Comparison of ENCODE assay signal across 28 mouse cellular contexts in the genomic region with DNA sequence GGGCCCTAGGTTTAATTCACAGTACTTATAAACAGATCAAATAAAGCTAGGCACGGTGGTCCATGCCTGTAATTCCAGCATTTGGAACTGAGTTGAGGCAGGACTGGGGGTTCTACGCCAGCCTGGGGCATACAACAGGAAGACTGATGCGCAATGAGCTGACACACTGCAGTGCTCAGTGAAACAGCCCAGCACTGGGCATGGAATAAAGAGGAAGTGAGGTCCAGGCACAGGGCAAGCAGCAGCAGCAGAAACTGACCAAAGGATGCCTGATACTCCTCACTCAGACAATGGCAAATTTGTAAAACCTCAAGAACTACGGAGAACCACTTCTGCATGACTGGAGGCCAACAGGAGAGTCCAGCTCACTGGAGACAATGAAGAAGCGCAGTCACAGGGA. TPM values are rescaled to one million over a fixed set of nuclear protein-coding genes. Genes with fewer than 3 reads are reported as not detected.
DNase-seq lines count a peak whose midpoint lies in the region; ATAC-seq and TF ChIP-seq lines count a peak whose summit lies in the region.
"Had no signal": no experiment of that assay in that cellular context is flagged by ENCODE, and none has a peak within 500 bp of the region (broad histone marks: within the 10 kb centered on the region; RNA-seq: fewer than 3 reads in every experiment).

No protein-coding gene starts in this region.

- no peaks in the 10 kb centered on the region for H3K9me3 ChIP-seq in forebrain, embryonic 10.5 days
- no peaks in the 10 kb centered on the region for H3K9me3 ChIP-seq in forebrain, embryonic 12.5 days
- no peaks in the 10 kb centered on the region for H3K9me3 ChIP-seq in limb, embryonic 10.5 days (replicated peaks)
- H3K9me3 ChIP-seq: embryonic facial prominence, embryonic 12.5 days; heart, embryonic 12.5 days; megakaryocyte, embryonic 14.5 days; midbrain, embryonic 12.5 days; neural tube, embryonic 13.5 days had no signal

- DNase-seq in forebrain, embryonic 10.5 days (ENCODE audit: extremely low spot score, low spot score) = no peak
- DNase-seq in layer of hippocampus, adult 2 months (ENCODE audit: low spot score in 2 of 2) = no peak
- no peak for DNase-seq in layer of hippocampus, adult 9-10 months (ENCODE audit: low spot score)
- DNase-seq in limb, embryonic 10.5 days (ENCODE audit: low spot score) = no peak
- DNase-seq in neural tube, embryonic 10.5 days (ENCODE audit: extremely low spot score, low spot score) = no peak
- DNase-seq in lung, postnatal 4 days = no peak
- DNase-seq: adrenal gland, postnatal 25 days; cerebellum, adult 8-10 months; cerebellum, postnatal 25 days; embryo, embryonic 11 days; gastrocnemius, postnatal 10 days; kidney, postnatal 25 days; lung, embryonic 14.5 days; lung, postnatal 14 days; retina, postnatal 1 day; right cerebral cortex, postnatal 14 days had no signal

- WGBS in forebrain, embryonic 10.5 days = 78% methylated on average over 5 of the region's 5 CpGs
- WGBS in forebrain, embryonic 12.5 days = 76% methylated on average over 5 of the region's 5 CpGs
- WGBS in limb, embryonic 10.5 days = 92% methylated on average over 5 of the region's 5 CpGs

- H3K4me1 ChIP-seq in forebrain, embryonic 10.5 days = peaks cover 61% of the 10 kb centered on the region
- peaks cover 19% of the 10 kb centered on the region for H3K4me1 ChIP-seq in forebrain, embryonic 12.5 days
- H3K4me1 ChIP-seq in limb, embryonic 10.5 days = peaks cover 29% of the 10 kb centered on the region

- ATAC-seq in forebrain, embryonic 12.5 days (ENCODE audit: low FRiP score) = no peak
- ATAC-seq: forebrain, embryonic 16.5 days; intestine, postnatal 0 days; Patski had no signal

- no peak overlapping the region for H3K4me2 ChIP-seq in forebrain, embryonic 12.5 days
- H3K4me2 ChIP-seq: embryonic facial prominence, embryonic 12.5 days; heart, embryonic 12.5 days; hindbrain, embryonic 14.5 days; lung, embryonic 14.5 days; midbrain, embryonic 12.5 days; neural tube, embryonic 13.5 days had no signal

- TF ChIP-seq CTCF in layer of hippocampus, adult 2 months (conservative IDR thresholded peaks at IDR 0.05) = no peak

- no peak overlapping the region for H3K4me3 ChIP-seq in forebrain, embryonic 10.5 days
- H3K4me3 ChIP-seq in forebrain, embryonic 12.5 days (replicated peaks) = no peak overlapping the region
- H3K4me3 ChIP-seq in layer of hippocampus, adult 2 months = no peak overlapping the region
- H3K4me3 ChIP-seq in limb, embryonic 10.5 days = no peak overlapping the region
- H3K4me3 ChIP-seq: embryonic facial prominence, embryonic 12.5 days; heart, embryonic 12.5 days; megakaryocyte, embryonic 14.5 days; midbrain, embryonic 12.5 days; myocyte; neural tube, embryonic 13.5 days had no signal

- 0 out of 2 replicates have a peak overlapping the region, but pooled peaks have one; percentile 17 for H3K27ac ChIP-seq in forebrain, embryonic 10.5 days
- no peak overlapping the region for H3K27ac ChIP-seq in forebrain, embryonic 12.5 days
- peak overlapping the region; percentile 78 for H3K27ac ChIP-seq in layer of hippocampus, adult 2 months
- peak overlapping the region; percentile 25; the same call in 1 of the 2 replicates for H3K27ac ChIP-seq in limb, embryonic 10.5 days
- H3K27ac ChIP-seq: embryonic facial prominence, embryonic 12.5 days; hindbrain, embryonic 14.5 days; liver, embryonic 14.5 days; midbrain, embryonic 12.5 days; neural tube, embryonic 13.5 days had no signal

- no peak overlapping the region for H3K9ac ChIP-seq in forebrain, embryonic 12.5 days
- H3K9ac ChIP-seq: embryonic facial prominence, embryonic 12.5 days; heart, embryonic 12.5 days; hindbrain, embryonic 14.5 days; liver, embryonic 14.5 days; lung, embryonic 14.5 days; midbrain, embryonic 12.5 days; neural tube, embryonic 13.5 days had no signal

- peaks cover 12% of the 10 kb centered on the region for H3K36me3 ChIP-seq in forebrain, embryonic 10.5 days (replicated peaks)
- H3K36me3 ChIP-seq in forebrain, embryonic 12.5 days (replicated peaks) = no peaks in the 10 kb centered on the region
- H3K36me3 ChIP-seq in limb, embryonic 10.5 days = peaks cover 11% of the 10 kb centered on the region; the same call in 1 of the 2 replicates
- H3K36me3 ChIP-seq: neural tube, embryonic 13.5 days had no signal

- H3K27me3 ChIP-seq in forebrain, embryonic 10.5 days (ENCODE audit: poor library complexity, severe bottlenecking) = no peaks in the 10 kb centered on the region
- H3K27me3 ChIP-seq in forebrain, embryonic 12.5 days = no peaks in the 10 kb centered on the region; the same call in 1 of the 2 replicates
- H3K27me3 ChIP-seq in limb, embryonic 10.5 days (ENCODE audit: low read depth, poor library complexity, severe bottlenecking) = no peaks in the 10 kb centered on the region
- H3K27me3 ChIP-seq: embryonic facial prominence, embryonic 12.5 days; heart, embryonic 12.5 days; megakaryocyte, embryonic 14.5 days; midbrain, embryonic 12.5 days; neural tube, embryonic 13.5 days; Patski had no signal

RNA-seq across cellular contexts. Expression of a gene that starts 37.0 kb away (rescaled TPM):
- 8.6 and 9.8 TPM in 2 replicates for polyA plus RNA-seq in forebrain, embryonic 10.5 days (2016; fragmentation: Nextera tagmentation; extraction: Ambion mirVana)
- 7.4 and 7.7 TPM in 2 replicates for polyA plus RNA-seq in forebrain, embryonic 12.5 days (2016; fragmentation: Nextera tagmentation; extraction: Ambion mirVana)
- total RNA-seq in layer of hippocampus, adult 2 months (2021) = 1 to 10 TPM; 5.5 to 6.6 TPM
- polyA plus RNA-seq in limb, embryonic 10.5 days (2016; fragmentation: Nextera tagmentation; extraction: Ambion mirVana) = 10.4 and 12.0 TPM in 2 replicates

RNA-seq across cellular contexts. Expression of a gene that starts 37.5 kb away (rescaled TPM):
- polyA plus RNA-seq in forebrain, embryonic 10.5 days (2016; fragmentation: Nextera tagmentation; extraction: Ambion mirVana) = 129 and 132 TPM in 2 replicates
- polyA plus RNA-seq in forebrain, embryonic 12.5 days (2016; fragmentation: Nextera tagmentation; extraction: Ambion mirVana) = 96.9 and 99.6 TPM in 2 replicates
- total RNA-seq in layer of hippocampus, adult 2 months (2021) = 10 to 100 TPM; 63.1 to 69.7 TPM
- 129 and 149 TPM in 2 replicates for polyA plus RNA-seq in limb, embryonic 10.5 days (2016; fragmentation: Nextera tagmentation; extraction: Ambion mirVana)
